Mouse (Mus musculus) liver, embryonic 14.5 days (tissue): Measurements from ENCODE around the gene Gm44511.

Experiments
- CTCF ChIP-seq: IDR thresholded peaks from 2 replicates; pipeline ENCODE4 v1.5.1; 2016; ENCODE audit warnings: antibody characterized with exemption, low read depth, control low read depth
- EP300 ChIP-seq: IDR thresholded peaks from 2 replicates; pipeline ENCODE4 v1.6.1; 2016; ENCODE audit warnings: antibody characterized with exemption, low read depth

- TF ChIP-seq CTCF: no peak
- TF ChIP-seq EP300: no peak
Observed at GRCm38 (mm10) chr6:128842356-128842944, 16.3 kb upstream of the Gm44511 start.
